Mouse (Mus musculus) liver, embryonic 15.5 days (tissue): ENCODE data around the gene Fggy. TPM values are rescaled to one million over a fixed set of nuclear protein-coding genes. Genes with fewer than 3 reads are reported as not detected.

Experiments used
- ATAC-seq: fragments of 200-750 bp; cut with Nextera tagmentation; 2 replicates; pipeline ENCODE4 v1.8.0; 2017; ENCODE audit warnings: moderate number of reproducible peaks, mild to moderate bottlenecking, moderate library complexity; ENCODE audit not compliant: insufficient read depth
- H3K27ac ChIP-seq: fragments of 300-500 bp; sonication (generic); replicated peaks from 2 replicates; pipeline ENCODE4 v1.5.1; 2015; ENCODE audit warnings: mild to moderate bottlenecking, inconsistent platforms
- H3K27me3 ChIP-seq: fragments of 300-500 bp; sonication (generic); 2 replicates; pipeline ENCODE4 v1.6.1; 2015; ENCODE audit warnings: mild to moderate bottlenecking, inconsistent platforms
- H3K36me3 ChIP-seq: fragments of 300-500 bp; sonication (generic); replicated peaks from 2 replicates; pipeline ENCODE4 v1.6.1; 2015; ENCODE audit warnings: moderate library complexity, mild to moderate bottlenecking, inconsistent platforms
- H3K4me1 ChIP-seq: fragments of 300-500 bp; sonication (generic); replicated peaks from 2 replicates; pipeline ENCODE4 v1.6.1; 2015; ENCODE audit warnings: inconsistent platforms
- H3K4me2 ChIP-seq: fragments of 300-500 bp; sonication (generic); 2 replicates; pipeline ENCODE4 v1.6.1; 2015; ENCODE audit warnings: moderate library complexity, mild to moderate bottlenecking, inconsistent platforms
- H3K4me3 ChIP-seq: fragments of 300-500 bp; sonication (generic); replicated peaks from 2 replicates; pipeline ENCODE4 v1.5.1; 2015; ENCODE audit warnings: mild to moderate bottlenecking, inconsistent platforms
- H3K9ac ChIP-seq: fragments of 300-500 bp; sonication (generic); 2 replicates; pipeline ENCODE4 v1.6.1; 2015; ENCODE audit warnings: moderate library complexity, mild to moderate bottlenecking, inconsistent platforms
- H3K9me3 ChIP-seq: fragments of 300-500 bp; sonication (generic); replicated peaks from 2 replicates; pipeline ENCODE4 v1.6.1; 2016; ENCODE audit warnings: inconsistent platforms
- WGBS: fragments of 180-500 bp; shearing (Covaris S2); methylation state at CpG from one replicate; pipeline ENCODE4 v1.1.7; 2015; ENCODE audit warnings: mixed read lengths; ENCODE audit not compliant: insufficient replicate concordance; 5-methylcytosine and 5-hydroxymethylcytosine counted together
- polyA plus RNA-seq: library from polyadenylated mRNA; unstranded; fragments of >200 nt; fragmentation: Nextera tagmentation; extraction: Ambion mirVana; gene quantifications from 2 replicates; pipeline ENCODE4 v1.2.1, GENCODE M21; 2015

Fggy gene
- polyA plus RNA-seq, 1 experiment from 2014 or later = 31.6 TPM

- WGBS = 67% methylated on average over 2 of the region's 2 CpGs
- H3K4me2 ChIP-seq = no peak overlapping the region
- H3K9me3 ChIP-seq = no peaks in the 10 kb centered on the region
- H3K36me3 ChIP-seq = no peaks in the 10 kb centered on the region
- 0 out of 2 replicates have a peak, but pooled peaks have one; percentile 44 for ATAC-seq
- peaks cover 8% of the 10 kb centered on the region; the same call in 1 of the 2 replicates for H3K4me1 ChIP-seq
- no peaks in the 10 kb centered on the region for H3K27me3 ChIP-seq
- no peak overlapping the region for H3K9ac ChIP-seq
- H3K4me3 ChIP-seq = no peak overlapping the region
- H3K27ac ChIP-seq = no peak overlapping the region
These were observed 173.8 kb downstream of the Fggy start for GRCm38 (mm10) chr4:95731110-95731509.

- Histone ChIP-seq H3K27ac (no peak overlapping the region), H3K4me3 (no peak overlapping the region)
- ATAC-seq = no peak
These were observed 176.3 kb downstream of the Fggy start for GRCm38 (mm10) chr4:95733397-95734249.

GRCm38 (mm10) chr4:95735967-95736366, 178.7 kb downstream of the Fggy start:
- no peak for ATAC-seq
- WGBS = 74% methylated on average over 4 of the region's 4 CpGs
- Histone ChIP-seq H3K4me1 (peaks cover 16% of the 10 kb centered on the region; the same call in 1 of the 2 replicates), H3K27me3 (no peaks in the 10 kb centered on the region), H3K9ac (no peak overlapping the region), H3K36me3 (no peaks in the 10 kb centered on the region), H3K27ac (no peak overlapping the region), H3K9me3 (no peaks in the 10 kb centered on the region), H3K4me2 (no peak overlapping the region), H3K4me3 (no peak overlapping the region)

More at GRCm38 (mm10) chr4:95733397-95734249, 176.3 kb downstream of the Fggy start:
- Histone ChIP-seq H3K4me1 (peaks cover 13% of the 10 kb centered on the region; the same call in 1 of the 2 replicates), H3K9ac (no peak overlapping the region), H3K36me3 (no peaks in the 10 kb centered on the region), H3K27me3 (no peaks in the 10 kb centered on the region), H3K4me2 (no peak overlapping the region), H3K9me3 (no peaks in the 10 kb centered on the region)
- 47% methylated on average over 6 of the region's 6 CpGs for WGBS

GRCm38 (mm10) chr4:95736674-95737073, 179.4 kb downstream of the Fggy start:
- H3K27ac ChIP-seq = no peak overlapping the region
- no peak overlapping the region for H3K9ac ChIP-seq
- no peaks in the 10 kb centered on the region for H3K36me3 ChIP-seq
- no peak overlapping the region for H3K4me3 ChIP-seq
- 41% methylated on average over 2 of the region's 2 CpGs for WGBS
- no peak for ATAC-seq
- no peaks in the 10 kb centered on the region for H3K9me3 ChIP-seq
- no peaks in the 10 kb centered on the region for H3K27me3 ChIP-seq
- H3K4me2 ChIP-seq = no peak overlapping the region
- peaks cover 17% of the 10 kb centered on the region; the same call in 1 of the 2 replicates for H3K4me1 ChIP-seq

- WGBS = 23% methylated on average over 5 of the region's 5 CpGs
- ATAC-seq = peak; percentile 46; the same call in 1 of the 2 replicates
- Histone ChIP-seq H3K9me3 (no peaks in the 10 kb centered on the region), H3K4me1 (peaks cover 16% of the 10 kb centered on the region; the same call in 1 of the 2 replicates), H3K27me3 (no peaks in the 10 kb centered on the region), H3K4me2 (no peak overlapping the region), H3K9ac (no peak overlapping the region), H3K36me3 (no peaks in the 10 kb centered on the region), H3K4me3 (no peak overlapping the region), H3K27ac (peak overlapping the region; percentile 57; the same call in 1 of the 2 replicates)
These were observed 180.9 kb downstream of the Fggy start for GRCm38 (mm10) chr4:95738179-95738578.

GRCm38 (mm10) chr4:95738725-95739124, 181.4 kb downstream of the Fggy start:
- H3K27me3 ChIP-seq = no peaks in the 10 kb centered on the region
- H3K4me1 ChIP-seq = peaks cover 14% of the 10 kb centered on the region; the same call in 1 of the 2 replicates
- no peaks in the 10 kb centered on the region for H3K9me3 ChIP-seq
- no peak for ATAC-seq
- H3K27ac ChIP-seq = peak overlapping the region; percentile 57; the same call in 1 of the 2 replicates
- H3K4me3 ChIP-seq = no peak overlapping the region
- no peak overlapping the region for H3K9ac ChIP-seq
- no peak overlapping the region for H3K4me2 ChIP-seq
- 63% methylated on average over 4 of the region's 4 CpGs for WGBS
- H3K36me3 ChIP-seq = no peaks in the 10 kb centered on the region

DNA sequence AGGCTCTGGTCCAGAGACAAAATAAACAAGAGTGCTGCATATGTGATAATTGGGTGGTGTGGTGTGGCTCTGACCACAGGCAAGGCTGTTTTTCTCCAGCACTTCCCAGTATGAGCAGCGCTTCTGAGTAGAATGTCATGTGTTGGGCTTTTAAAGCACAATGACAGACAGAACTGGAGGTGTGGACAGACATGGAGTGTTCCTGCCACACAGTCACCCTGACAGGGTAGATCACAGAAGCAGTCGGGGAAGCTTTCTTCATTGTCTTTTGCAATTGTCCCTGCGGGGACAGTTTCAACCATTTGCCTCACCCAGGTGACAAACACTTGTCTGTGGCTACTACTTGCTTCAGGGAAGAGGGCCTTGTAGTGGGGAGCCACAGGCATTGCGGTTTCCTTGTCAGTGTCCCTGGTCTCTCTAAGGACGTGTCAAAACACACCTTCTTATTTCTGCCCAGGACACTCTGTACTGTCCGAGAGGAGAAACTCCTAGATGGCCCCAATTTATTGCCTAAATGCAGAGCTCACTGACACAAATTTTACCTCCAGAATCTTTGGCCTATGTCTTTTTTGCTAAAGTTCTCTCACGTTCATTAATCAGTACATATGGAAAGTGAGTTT, 183.9 kb downstream of the Fggy start:
- no peaks in the 10 kb centered on the region for H3K36me3 ChIP-seq
- H3K9ac ChIP-seq = no peak overlapping the region
- no peak overlapping the region for H3K4me2 ChIP-seq
- WGBS = 26% methylated on average over 7 of the region's 7 CpGs
- peak; percentile 56 for ATAC-seq
- H3K9me3 ChIP-seq = no peaks in the 10 kb centered on the region
- no peak overlapping the region for H3K4me3 ChIP-seq
- peaks cover 14% of the 10 kb centered on the region; the same call in 1 of the 2 replicates for H3K4me1 ChIP-seq
- H3K27ac ChIP-seq = 0 out of 2 replicates have a peak overlapping the region, but pooled peaks have one; percentile 29
- H3K27me3 ChIP-seq = no peaks in the 10 kb centered on the region

- Histone ChIP-seq H3K4me1 (peaks cover 14% of the 10 kb centered on the region; the same call in 1 of the 2 replicates), H3K9ac (no peak overlapping the region), H3K4me3 (no peak overlapping the region), H3K27ac (peak overlapping the region; percentile 72), H3K4me2 (no peak overlapping the region), H3K9me3 (no peaks in the 10 kb centered on the region), H3K27me3 (no peaks in the 10 kb centered on the region), H3K36me3 (no peaks in the 10 kb centered on the region)
- ATAC-seq = peak; percentile 38; the same call in 1 of the 2 replicates
- 39% methylated on average over 4 of the region's 4 CpGs for WGBS
These were observed 185.7 kb downstream of the Fggy start for GRCm38 (mm10) chr4:95742986-95743385.

DNA sequence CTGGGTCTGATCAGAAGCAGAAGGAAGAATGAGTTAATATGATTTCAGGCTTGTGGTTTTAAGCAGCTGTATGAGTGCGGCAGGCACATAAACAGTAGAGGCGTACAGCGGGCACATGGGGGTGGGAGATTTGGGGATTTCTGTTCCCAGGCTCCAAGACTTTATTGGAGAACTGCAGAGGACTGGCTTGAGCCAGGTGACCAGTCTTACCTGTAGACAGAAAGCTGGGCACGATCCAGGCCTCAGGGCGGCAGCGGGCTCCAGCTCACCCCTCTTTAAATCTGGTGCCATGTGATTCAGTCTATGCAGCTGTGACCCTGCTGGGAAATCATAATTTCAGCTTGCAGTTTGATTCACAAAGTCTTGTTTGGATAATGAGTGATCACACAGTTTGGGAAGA, 189.6 kb downstream of the Fggy start:
- Histone ChIP-seq H3K27ac (no peak overlapping the region), H3K4me3 (no peak overlapping the region), H3K9ac (no peak overlapping the region), H3K27me3 (no peaks in the 10 kb centered on the region), H3K9me3 (no peaks in the 10 kb centered on the region), H3K36me3 (no peaks in the 10 kb centered on the region), H3K4me2 (no peak overlapping the region), H3K4me1 (no peaks in the 10 kb centered on the region)
- ATAC-seq = no peak
- WGBS = 71% methylated on average over 6 of the region's 6 CpGs

DNA sequence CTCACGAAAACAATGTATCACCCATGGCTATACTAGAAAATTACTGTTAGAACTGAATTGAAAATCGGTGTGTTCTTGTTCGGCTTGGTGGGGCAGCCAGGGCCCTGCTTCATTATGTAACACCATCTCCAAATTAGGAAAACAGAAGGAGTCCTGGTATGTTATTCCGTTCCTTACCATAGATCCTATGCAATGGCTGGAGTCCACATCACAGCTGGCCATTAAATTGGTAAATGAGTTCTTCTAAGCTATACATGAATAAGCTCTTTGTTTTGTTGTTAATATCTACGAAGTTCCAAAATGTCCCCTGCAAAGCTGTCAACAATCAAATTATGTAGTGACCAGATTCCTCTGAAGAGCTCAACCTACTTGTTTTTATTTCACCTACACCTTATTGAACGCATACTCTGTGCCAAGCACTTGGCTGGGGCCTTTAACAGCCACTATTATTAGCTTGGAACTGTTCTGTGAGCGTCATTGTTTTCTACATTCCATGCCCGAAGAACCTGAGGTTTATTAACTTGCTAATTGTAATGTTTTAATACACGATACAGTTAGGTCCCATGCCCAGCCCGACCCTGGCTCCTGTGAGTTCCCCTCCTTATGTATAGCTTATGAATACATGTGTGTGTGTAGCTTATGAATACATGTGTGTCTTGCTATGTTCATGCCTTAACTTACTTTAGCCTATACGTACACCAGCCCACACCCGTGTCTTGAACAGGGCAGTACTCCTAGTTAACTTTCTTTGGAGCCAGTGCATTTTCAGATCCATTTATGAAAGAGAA, 190.3 kb downstream of the Fggy start:
- no peaks in the 10 kb centered on the region for H3K9me3 ChIP-seq
- H3K4me3 ChIP-seq = no peak overlapping the region
- no peak overlapping the region for H3K4me2 ChIP-seq
- no peaks in the 10 kb centered on the region for H3K4me1 ChIP-seq
- no peaks in the 10 kb centered on the region for H3K36me3 ChIP-seq
- H3K27ac ChIP-seq = no peak overlapping the region
- no peak for ATAC-seq
- H3K9ac ChIP-seq = no peak overlapping the region
- no peaks in the 10 kb centered on the region for H3K27me3 ChIP-seq
- WGBS = 64% methylated on average over 12 of the region's 12 CpGs
